Mouse (Mus musculus) fibroblast of lung, adult 2 months (primary cell): ENCODE measurements around the gene Gnaz.

Source experiments
- DNase-seq: peaks from one replicate; pipeline ENCODE4 v3.0.0-alpha.2; 2011; ENCODE audit warnings: low read depth

The Gnaz gene

GRCm38 (mm10) chr10:74969266-74969665, 2.3 kb downstream of the Gnaz start:
- no peak for DNase-seq

GRCm38 (mm10) chr10:74973026-74973425, 6.0 kb downstream of the Gnaz start:
- no peak for DNase-seq

GRCm38 (mm10) chr10:74975626-74976025, 8.6 kb downstream of the Gnaz start:
- DNase-seq = no peak

DNA sequence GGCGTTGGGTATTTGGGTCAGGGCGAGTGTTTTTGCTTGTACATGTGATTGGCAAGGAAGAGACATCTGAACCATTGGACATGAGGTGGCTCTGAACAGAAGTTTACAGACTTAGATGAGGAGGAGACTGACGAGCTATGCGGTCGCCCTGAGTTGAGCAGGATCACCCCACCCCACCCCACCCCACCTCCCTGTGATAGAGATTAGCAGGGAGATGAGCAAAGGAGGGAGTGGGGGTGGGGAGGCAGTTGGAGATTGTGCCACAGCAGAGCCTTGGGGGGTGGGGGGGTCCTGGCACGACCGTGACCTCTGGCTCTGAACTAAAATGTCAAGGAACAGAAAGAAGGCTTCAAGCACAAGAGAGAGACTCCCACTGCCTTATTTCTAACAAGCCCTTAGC, 9.5 kb downstream of the Gnaz start:
- DNase-seq = no peak

- no peak for DNase-seq
Observed at GRCm38 (mm10) chr10:74978056-74978455, 11.1 kb downstream of the Gnaz start.

GRCm38 (mm10) chr10:74981159-74981558, 14.2 kb downstream of the Gnaz start:
- no peak for DNase-seq

GRCm38 (mm10) chr10:74983176-74983575, 16.2 kb downstream of the Gnaz start:
- no peak for DNase-seq

- DNase-seq = no peak
Observed at GRCm38 (mm10) chr10:74987698-74988470, 20.9 kb downstream of the Gnaz start.

DNA sequence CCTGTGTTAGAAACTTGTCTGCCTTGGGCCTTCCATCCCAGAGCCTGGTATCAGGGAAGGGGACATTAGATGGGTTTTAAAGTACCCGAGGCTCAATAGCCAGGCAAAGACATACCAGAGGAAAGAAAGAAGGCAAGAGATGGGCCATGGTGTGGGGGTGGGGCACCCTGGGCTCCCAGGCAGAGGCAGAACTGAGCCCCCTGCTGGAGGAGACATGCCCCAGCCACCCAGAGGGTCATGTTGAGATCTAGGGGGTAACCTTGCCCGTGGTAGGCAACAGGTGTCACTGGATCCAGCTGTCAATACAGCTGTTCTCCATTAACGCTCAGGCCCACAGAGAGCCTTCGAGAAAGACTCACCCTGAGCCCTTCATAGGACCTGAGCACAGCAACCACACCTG, 22.8 kb downstream of the Gnaz start:
- DNase-seq = no peak

DNA sequence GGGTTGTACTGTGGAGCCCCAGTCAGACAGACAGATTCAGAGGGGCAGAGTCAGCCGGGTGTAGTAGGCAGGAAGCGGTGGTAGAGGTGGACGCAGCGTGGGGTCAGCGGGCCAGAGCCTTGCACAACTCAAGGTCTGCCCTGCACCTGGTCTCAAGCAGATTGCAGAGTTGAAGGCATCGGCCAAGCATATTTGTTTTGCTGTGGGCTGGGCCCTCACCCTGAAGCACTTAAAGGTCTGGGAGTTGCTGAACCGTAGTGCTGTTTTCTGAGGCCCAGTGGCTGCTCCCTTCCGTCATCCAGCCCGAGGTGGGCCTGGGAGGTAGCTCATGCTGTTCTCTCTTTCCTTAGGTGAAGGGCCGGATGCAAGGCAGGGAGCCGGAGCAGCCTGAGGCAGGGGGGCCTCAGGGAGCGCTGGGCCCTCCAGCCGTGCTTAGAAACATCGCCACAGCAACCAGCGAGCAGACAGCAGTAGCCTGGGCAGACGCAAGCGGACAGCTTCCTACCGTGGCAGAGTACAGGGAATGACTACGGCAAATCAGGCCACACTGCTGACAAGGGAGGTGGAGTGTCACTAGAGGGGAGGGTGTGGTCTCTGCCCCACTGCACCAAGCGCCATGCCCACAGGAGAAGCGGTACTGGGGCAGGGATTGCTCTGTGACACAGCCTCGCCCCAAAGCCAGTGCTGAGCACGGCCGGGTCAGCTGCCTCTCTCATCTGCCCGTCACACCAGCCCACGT, 23.8 kb downstream of the Gnaz start:
- no peak for DNase-seq

DNA sequence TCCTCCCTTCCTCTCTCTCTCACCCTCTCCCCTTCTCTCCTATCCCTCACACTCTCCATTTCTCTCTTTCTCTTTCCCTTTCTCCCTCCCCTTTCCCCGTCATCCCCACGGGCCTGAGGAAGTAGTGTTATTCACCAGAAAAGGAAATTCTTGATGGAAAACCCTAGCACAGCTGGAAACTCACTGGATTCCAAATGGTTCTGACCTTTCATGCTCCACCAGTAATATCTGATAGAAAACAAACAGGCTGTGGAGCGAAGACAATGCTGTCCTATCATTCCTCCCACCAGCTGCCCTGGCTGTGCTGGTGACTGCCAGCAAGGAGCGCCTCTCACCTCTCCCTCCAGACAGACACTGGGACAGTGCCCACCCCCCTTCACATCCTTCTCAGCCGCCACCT, 27.9 kb downstream of the Gnaz start:
- DNase-seq = no peak

GRCm38 (mm10) chr10:74995377-74995776, 28.4 kb downstream of the Gnaz start:
- no peak for DNase-seq

- DNase-seq = no peak
Observed at GRCm38 (mm10) chr10:75001391-75001790, 34.4 kb downstream of the Gnaz start.

DNA sequence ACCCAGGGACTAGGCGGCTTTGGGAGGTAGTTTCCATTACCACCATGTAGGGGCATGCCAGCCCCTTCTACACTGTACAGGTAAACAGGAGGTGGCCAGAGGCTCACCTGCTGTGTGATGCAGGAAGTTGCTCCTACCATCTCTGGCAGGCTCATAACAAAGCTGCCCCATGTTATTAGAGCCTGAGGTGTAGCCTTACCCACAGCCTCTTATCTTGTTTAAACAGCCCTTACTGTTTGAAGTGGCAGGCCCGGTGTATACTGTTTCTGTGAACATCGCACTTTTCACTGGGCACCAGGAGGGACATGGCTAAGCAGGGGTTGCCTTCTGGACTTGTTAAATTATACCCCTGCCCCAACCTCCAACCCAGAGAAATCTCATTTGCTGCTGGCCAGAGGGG, 37.1 kb downstream of the Gnaz start:
- no peak for DNase-seq

- DNase-seq = no peak
Observed at GRCm38 (mm10) chr10:75006889-75007662, 40.1 kb downstream of the Gnaz start.

GRCm38 (mm10) chr10:75010704-75011103, 43.7 kb downstream of the Gnaz start:
- DNase-seq = no peak

- DNase-seq = no peak
Observed at GRCm38 (mm10) chr10:75015465-75015864, 48.5 kb downstream of the Gnaz start.

DNA sequence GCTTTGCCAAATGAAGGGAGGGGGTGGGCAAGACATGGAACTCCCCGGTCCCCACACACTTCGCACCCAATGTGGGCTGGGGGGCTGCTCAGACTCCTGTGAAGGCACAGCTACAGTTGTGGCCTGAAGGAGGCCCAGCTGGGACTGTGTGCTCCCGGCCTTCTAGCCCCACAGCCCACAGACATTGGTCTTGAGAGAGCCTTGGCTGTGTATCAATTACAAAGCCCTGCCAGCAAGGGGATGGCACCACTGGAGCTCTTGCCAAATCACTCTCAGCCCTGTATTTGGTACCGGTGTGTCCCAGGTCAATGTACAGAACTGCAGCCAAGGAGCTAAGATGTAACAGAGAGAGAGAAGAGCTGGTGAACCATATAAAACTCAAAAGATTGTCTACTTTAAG, 49.5 kb downstream of the Gnaz start:
- no peak for DNase-seq

- no peak for DNase-seq
Observed at GRCm38 (mm10) chr10:75020271-75020670, 53.3 kb downstream of the Gnaz start.

DNA sequence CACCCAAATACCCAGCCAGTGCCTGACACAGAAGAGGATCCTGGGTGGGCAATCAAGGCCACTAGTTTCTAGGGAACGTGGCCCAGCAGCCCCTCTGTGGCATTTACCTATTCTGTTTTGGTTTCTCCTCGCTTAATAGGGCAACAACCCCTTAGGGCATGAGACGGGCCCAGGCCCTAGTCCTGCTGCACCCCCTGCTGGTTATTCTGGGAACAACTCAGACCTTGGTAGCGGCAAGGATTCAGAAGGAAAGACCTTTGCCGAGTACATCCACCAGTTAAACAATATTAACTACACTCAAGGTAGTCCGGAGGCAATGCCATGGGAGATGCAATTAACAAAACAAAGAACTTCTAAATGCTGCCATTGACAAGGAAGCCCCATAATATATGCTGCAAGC, 54.2 kb downstream of the Gnaz start:
- DNase-seq = peak; percentile 6

DNA sequence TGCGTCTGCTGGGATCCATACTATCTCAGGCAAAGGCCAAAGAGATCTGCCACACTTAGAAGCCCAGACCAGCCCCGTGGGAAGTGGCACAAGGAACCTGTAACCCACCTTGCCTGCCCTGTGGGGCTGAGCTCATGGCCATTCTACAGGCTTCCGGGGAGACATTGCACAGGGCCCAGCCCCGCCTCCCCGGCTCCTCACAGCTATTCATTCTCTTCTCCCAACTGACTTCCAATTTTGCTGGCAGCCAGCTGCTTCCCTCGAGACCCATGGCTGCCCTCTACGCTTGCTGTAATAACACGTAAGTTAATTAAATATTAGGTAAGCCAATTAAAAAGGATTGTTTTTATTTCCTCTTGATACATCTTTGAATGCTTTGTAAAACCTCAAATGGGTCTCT, 59.5 kb downstream of the Gnaz start:
- DNase-seq = no peak

- no peak for DNase-seq
Observed at GRCm38 (mm10) chr10:75028743-75029142, 61.8 kb downstream of the Gnaz start.

DNA sequence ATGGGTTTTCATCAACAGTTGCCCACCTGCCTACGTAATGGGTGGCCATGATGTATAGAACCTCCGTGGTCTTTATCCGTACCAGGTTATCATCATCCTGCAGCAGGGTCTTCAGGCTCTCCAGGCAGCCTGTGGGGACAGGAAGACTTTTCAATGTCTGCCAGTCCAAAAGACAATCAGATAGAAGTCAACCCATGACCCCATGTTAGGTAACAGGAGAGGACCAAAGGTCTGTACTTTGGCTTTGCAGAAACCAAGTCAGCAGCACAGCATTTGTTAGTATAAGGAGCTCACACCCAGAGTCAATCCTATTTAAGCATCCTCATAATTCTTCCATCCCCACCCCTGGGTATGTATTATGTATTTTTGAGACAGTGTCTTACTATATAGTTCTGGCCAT, 62.7 kb downstream of the Gnaz start:
- no peak for DNase-seq
